In genomic region chr4:97714616-97715015, GRCm38 (mm10) we compare ENCODE assay signal across 17 mouse cellular contexts. TPM values are rescaled to one million over a fixed set of nuclear protein-coding genes. Genes with fewer than 3 reads are reported as not detected.
DNase-seq lines count a peak whose midpoint lies in the region; ATAC-seq and TF ChIP-seq lines count a peak whose summit lies in the region.
"Had no signal": no experiment of that assay in that cellular context is flagged by ENCODE, and none has a peak within 500 bp of the region (broad histone marks: within the 10 kb centered on the region; RNA-seq: fewer than 3 reads in every experiment).

No protein-coding gene starts in this region.

- 66% methylated on average over 6 of the region's 6 CpGs for whole genome bisulfite sequencing in heart, adult 2 months
- 67% methylated on average over 6 of the region's 6 CpGs for WGBS in forebrain, embryonic 12.5 days
- 38% methylated on average over 6 of the region's 6 CpGs for WGBS in forebrain, embryonic 15.5 days
- WGBS in midbrain, embryonic 14.5 days: 83% methylated on average over 6 of the region's 6 CpGs

- peak; percentile 44 for DNase-seq in heart, adult 11 months
- no peak for DNase-seq in heart, adult 2 months
- peak; percentile 53 for DNase-seq in lung, postnatal 10 days
- DNase-seq in midbrain, embryonic 14.5 days: no peak
- DNase-seq in thymus, adult 18-20 months: no peak
- no peak for DNase-seq in layer of hippocampus, adult 9-10 months (ENCODE audit: low spot score)
- DNase-seq: gastrocnemius, adult 2 months; heart, adult 18-20 months; kidney, adult 9 months; kidney, postnatal 36 days; liver; liver, postnatal 0 days had no signal

- no peaks in the 10 kb centered on the region for H3K36me3 ChIP-seq in heart, adult 2 months (ENCODE audit: control insufficient read depth, insufficient read depth, low read length)
- no peaks in the 10 kb centered on the region for H3K36me3 ChIP-seq in forebrain, embryonic 12.5 days (replicated peaks)
- H3K36me3 ChIP-seq in forebrain, embryonic 15.5 days: no peaks in the 10 kb centered on the region
- H3K36me3 ChIP-seq in midbrain, embryonic 14.5 days (ENCODE audit: control insufficient read depth, insufficient read depth, low read length): no peaks in the 10 kb centered on the region
- H3K36me3 ChIP-seq: embryonic facial prominence, embryonic 12.5 days; heart, embryonic 15.5 days had no signal

- H3K27me3 ChIP-seq in heart, adult 2 months (ENCODE audit: control insufficient read depth, insufficient read depth, low read length): no peaks in the 10 kb centered on the region
- H3K27me3 ChIP-seq in forebrain, embryonic 12.5 days: 0 out of 2 replicates have a peak, but pooled peaks cover 8% of the 10 kb centered on the region
- H3K27me3 ChIP-seq in forebrain, embryonic 15.5 days: no peaks in the 10 kb centered on the region
- no peaks in the 10 kb centered on the region for H3K27me3 ChIP-seq in midbrain, embryonic 14.5 days (ENCODE audit: control insufficient read depth, insufficient read depth, low read length)
- H3K27me3 ChIP-seq: embryonic facial prominence, embryonic 12.5 days; heart, embryonic 15.5 days had no signal

- no peak overlapping the region for H3K4me2 ChIP-seq in forebrain, embryonic 12.5 days
- H3K4me2 ChIP-seq in forebrain, embryonic 15.5 days (replicated peaks): no peak overlapping the region
- H3K4me2 ChIP-seq in midbrain, embryonic 14.5 days (ENCODE audit: low read length): no peak overlapping the region
- H3K4me2 ChIP-seq: embryonic facial prominence, embryonic 12.5 days; heart, embryonic 15.5 days; midbrain, embryonic 11.5 days had no signal

- TF ChIP-seq CTCF in heart, adult 2 months (IDR thresholded peaks at IDR 0.05): no peak

- H3K79me2 ChIP-seq in heart, adult 2 months (replicated peaks; ENCODE audit: control insufficient read depth, insufficient read depth, low read length): no peaks in the 10 kb centered on the region

- no peak overlapping the region for H3K27ac ChIP-seq in heart, adult 2 months
- no peak overlapping the region for H3K27ac ChIP-seq in forebrain, embryonic 12.5 days
- H3K27ac ChIP-seq in forebrain, embryonic 15.5 days (replicated peaks): peak overlapping the region; percentile 36; the same call in 1 of the 2 replicates
- no peak overlapping the region for H3K27ac ChIP-seq in midbrain, embryonic 14.5 days (replicated peaks; ENCODE audit: low read depth, low read length)
- H3K27ac ChIP-seq: embryonic facial prominence, embryonic 12.5 days; gastrocnemius, adult 2 months; heart, embryonic 15.5 days had no signal

- no peaks in the 10 kb centered on the region for H3K9me3 ChIP-seq in forebrain, embryonic 12.5 days
- H3K9me3 ChIP-seq in forebrain, embryonic 15.5 days: no peaks in the 10 kb centered on the region
- H3K9me3 ChIP-seq in midbrain, embryonic 14.5 days (ENCODE audit: control insufficient read depth, low read length): no peaks in the 10 kb centered on the region
- H3K9me3 ChIP-seq: embryonic facial prominence, embryonic 12.5 days; heart, embryonic 15.5 days had no signal

- H3K4me3 ChIP-seq in heart, adult 2 months: no peak overlapping the region
- no peak overlapping the region for H3K4me3 ChIP-seq in forebrain, embryonic 12.5 days (replicated peaks)
- H3K4me3 ChIP-seq in forebrain, embryonic 15.5 days: no peak overlapping the region
- H3K4me3 ChIP-seq in midbrain, embryonic 14.5 days (replicated peaks; ENCODE audit: low read depth, low read length): no peak overlapping the region
- H3K4me3 ChIP-seq: embryonic facial prominence, embryonic 12.5 days; gastrocnemius, adult 2 months; heart, embryonic 15.5 days had no signal

- intact Hi-C loops in heart, adult 2 months (cut with DNase I): no loop called here

- peak; percentile 45; the same call in 1 of the 2 replicates for ATAC-seq in forebrain, embryonic 12.5 days (ENCODE audit: low FRiP score)
- ATAC-seq in forebrain, embryonic 15.5 days (replicated peaks): peak; percentile 71
- no peak for ATAC-seq in midbrain, embryonic 14.5 days (ENCODE audit: low FRiP score, low TSS enrichment)
- ATAC-seq: liver, postnatal 0 days had no signal

- TF ChIP-seq POLR2A in heart, adult 2 months (IDR thresholded peaks at IDR 0.05; ENCODE audit: insufficient read depth, low read depth, low read length): no peak

- no peak overlapping the region for H3K9ac ChIP-seq in heart, adult 2 months (ENCODE audit: low read depth, low read length)
- no peak overlapping the region for H3K9ac ChIP-seq in forebrain, embryonic 12.5 days
- no peak overlapping the region for H3K9ac ChIP-seq in forebrain, embryonic 15.5 days (replicated peaks)
- H3K9ac ChIP-seq in midbrain, embryonic 14.5 days (replicated peaks; ENCODE audit: low read length): no peak overlapping the region
- H3K9ac ChIP-seq: embryonic facial prominence, embryonic 12.5 days; heart, embryonic 15.5 days; liver, postnatal 0 days had no signal

- no peak for TF ChIP-seq EP300 in heart, adult 2 months (IDR thresholded peaks at IDR 0.05; ENCODE audit: insufficient read depth, low read depth, low read length)

- H3K4me1 ChIP-seq in heart, adult 2 months (ENCODE audit: control insufficient read depth, insufficient read depth, low read length): no peaks in the 10 kb centered on the region
- H3K4me1 ChIP-seq in forebrain, embryonic 12.5 days: peaks cover 11% of the 10 kb centered on the region
- peaks cover 27% of the 10 kb centered on the region for H3K4me1 ChIP-seq in forebrain, embryonic 15.5 days
- peaks cover 6% of the 10 kb centered on the region; the same call in 1 of the 2 replicates for H3K4me1 ChIP-seq in midbrain, embryonic 14.5 days (ENCODE audit: control insufficient read depth, insufficient read depth, low read length)

RNA-seq across cellular contexts. Expression of gene Nfia, which starts 57.9 kb away (rescaled TPM):
- 100 to 1,000 TPM; 126 to 128 TPM for total RNA-seq in heart, adult 2 months (2021)
- 70.3 and 75.6 TPM in 2 replicates for polyA plus RNA-seq in heart, adult 2 months (2012; rRNA removed)
- polyA plus RNA-seq in forebrain, embryonic 12.5 days (2016; fragmentation: Nextera tagmentation; extraction: Ambion mirVana): 62.1 and 67.2 TPM in 2 replicates
- 98.3 and 101 TPM in 2 replicates for polyA plus RNA-seq in forebrain, embryonic 15.5 days (2015; fragmentation: Nextera tagmentation; extraction: Ambion mirVana)
- polyA plus RNA-seq in midbrain, embryonic 14.5 days (2014; fragmentation: Nextera tagmentation; extraction: Ambion mirVana): 30.1 and 37.2 TPM in 2 replicates

Comparison
In these comparisons a context has a peak if more than half of its experiments do, and no peak if none do; other contexts are left out.
1. DNase-seq: peak in heart, adult 11 months (single experiment) and lung, postnatal 10 days (single experiment); none in heart, adult 2 months (0 of 2), midbrain, embryonic 14.5 days (single experiment), thymus, adult 18-20 months (0 of 2) and layer of hippocampus, adult 9-10 months (single experiment).